Mouse (Mus musculus) forebrain, postnatal 0 days (tissue): ENCODE data around the gene Larp1. TPM values are rescaled to one million over a fixed set of nuclear protein-coding genes. Genes with fewer than 3 reads are reported as not detected.

Experiments used
- ATAC-seq: fragments of 200-750 bp; cut with Nextera tagmentation; 2 replicates; pipeline ENCODE4 v1.8.0; 2017; ENCODE audit warnings: mild to moderate bottlenecking, moderate library complexity
- DNase-seq: peaks from one replicate; pipeline ENCODE4 v3.0.0-alpha.2; 2015
- H3K27ac ChIP-seq: fragments of 300-500 bp; sonication (generic); 2 replicates; pipeline ENCODE4 v1.5.1; 2014; ENCODE audit warnings: low read depth, mild to moderate bottlenecking, antibody characterized with exemption, low read length, moderate library complexity, mixed read lengths
- H3K27me3 ChIP-seq: fragments of 300-500 bp; sonication (generic); 2 replicates; pipeline ENCODE4 v1.6.1; 2014; ENCODE audit warnings: mild to moderate bottlenecking, low read length, mixed read lengths; ENCODE audit not compliant: insufficient read depth
- H3K36me3 ChIP-seq: fragments of 300-500 bp; sonication (generic); 2 replicates; pipeline ENCODE4 v1.6.1; 2014; ENCODE audit warnings: mild to moderate bottlenecking, moderate library complexity; ENCODE audit not compliant: insufficient read depth
- H3K4me1 ChIP-seq: fragments of 300-500 bp; sonication (generic); 2 replicates; pipeline ENCODE4 v1.6.1; 2014; ENCODE audit warnings: antibody characterized with exemption; ENCODE audit not compliant: insufficient read depth
- H3K4me2 ChIP-seq: fragments of 300-500 bp; sonication (generic); 2 replicates; pipeline ENCODE4 v1.6.1; 2014; ENCODE audit warnings: low read depth, mild to moderate bottlenecking, moderate library complexity
- H3K4me3 ChIP-seq: fragments of 300-500 bp; sonication (generic); 2 replicates; pipeline ENCODE4 v1.5.1; 2014; ENCODE audit warnings: low read depth, low read length, mixed read lengths
- H3K9ac ChIP-seq: fragments of 300-500 bp; sonication (generic); 2 replicates; pipeline ENCODE4 v1.6.1; 2014; ENCODE audit warnings: mild to moderate bottlenecking
- H3K9me3 ChIP-seq: fragments of 300-500 bp; sonication (generic); 2 replicates; pipeline ENCODE4 v1.6.1; 2016; ENCODE audit warnings: low read length
- CTCF ChIP-seq: sonication (generic); IDR thresholded peaks from 2 replicates; pipeline ENCODE4 v1.5.1; 2016; ENCODE audit warnings: antibody characterized with exemption, control low read depth, low read depth
- WGBS: fragments of 180-500 bp; shearing (Covaris S2); extraction: QIAGEN DNeasy Blood & Tissue Kit; methylation state at CpG from one replicate; pipeline ENCODE4 v1.1.7; 2014; 5-methylcytosine and 5-hydroxymethylcytosine counted together
- polyA plus RNA-seq: library from polyadenylated mRNA; unstranded; fragments of >200 nt; fragmentation: Nextera tagmentation; extraction: Ambion mirVana; gene quantifications from 2 replicates; pipeline ENCODE4 v1.2.1, GENCODE M21; 2015
- total RNA-seq: library from RNA; depleted of rRNA; stranded (reverse); fragments of >200 nt; gene quantifications from 2 replicates; pipeline ENCODE4 v1.2.3, GENCODE M21; 2014; rRNA removed

Larp1 gene
- total RNA-seq (33.0 and 43.9 TPM in 2 replicates), polyA plus RNA-seq (7.6 and 13.3 TPM in 2 replicates)

DNA sequence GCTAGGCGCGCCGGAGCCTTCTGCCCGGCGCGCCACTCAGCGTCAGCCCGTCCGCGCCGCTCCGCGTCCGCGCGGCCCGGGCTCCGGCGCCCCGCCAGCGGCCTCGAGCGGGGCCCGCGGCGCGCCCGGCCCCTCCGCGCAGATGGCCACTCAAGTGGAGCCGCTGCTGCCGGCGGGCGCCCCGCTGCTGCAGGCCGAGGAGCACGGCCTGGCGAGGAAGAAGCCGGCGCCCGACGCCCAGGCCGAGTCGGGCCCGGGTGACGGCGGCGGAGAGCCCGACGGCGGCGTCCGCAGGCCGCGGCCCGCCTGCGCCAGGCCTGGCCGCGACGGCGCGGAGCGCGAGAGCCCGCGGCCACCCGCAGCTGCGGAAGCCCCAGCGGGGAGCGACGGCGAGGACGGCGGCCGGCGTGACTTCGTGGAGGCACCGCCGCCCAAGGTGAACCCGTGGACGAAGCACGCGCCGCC, at the start of gene Larp1:
TSS of gene Larp1 (plus strand) at position 14 of the 465 bp plus-strand sequence.
- no peaks in the 10 kb centered on the region for H3K27me3 ChIP-seq
- H3K27ac ChIP-seq = peak within 1 kb of the TSS; percentile 92
- H3K9ac ChIP-seq = peak within 1 kb of the TSS; percentile 81
- no peak for TF ChIP-seq CTCF
- ATAC-seq (peak; percentile 35; the same call in 1 of the 2 replicates), DNase-seq (no peak)
- H3K4me1 ChIP-seq = peaks cover 14% of the 10 kb centered on the region
- no peaks in the 10 kb centered on the region for H3K36me3 ChIP-seq
- H3K4me2 ChIP-seq = peak within 1 kb of the TSS; percentile 91
- 5% methylated on average over 62 of the region's 84 CpGs for WGBS
- no peaks in the 10 kb centered on the region for H3K9me3 ChIP-seq
- H3K4me3 ChIP-seq = peak within 1 kb of the TSS; percentile 89

DNA sequence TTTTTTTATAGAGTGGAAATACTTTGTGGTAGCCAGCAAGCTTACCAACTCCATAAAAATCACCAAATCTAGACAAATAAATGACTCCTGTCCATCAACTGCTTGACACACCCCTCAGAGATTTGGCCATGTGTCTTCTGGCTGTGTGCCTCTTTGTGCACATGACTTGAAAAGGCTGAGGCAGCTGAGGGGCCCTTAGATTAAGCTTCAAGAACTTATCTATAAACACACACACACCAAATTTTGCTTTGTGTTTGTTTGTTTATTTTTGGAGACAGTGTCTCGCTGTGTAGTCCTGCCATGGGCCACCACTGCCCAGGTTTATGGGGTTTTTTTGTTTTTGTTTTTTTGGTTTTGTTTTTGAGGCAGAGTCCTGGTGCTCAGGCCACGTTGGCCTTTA, 48.9 kb upstream of the Larp1 start:
- 84% methylated on average over 2 of the region's 2 CpGs for WGBS
- Histone ChIP-seq H3K36me3 (no peaks in the 10 kb centered on the region), H3K4me1 (0 out of 2 replicates have a peak, but pooled peaks cover 4% of the 10 kb centered on the region), H3K27ac (no peak overlapping the region), H3K27me3 (no peaks in the 10 kb centered on the region), H3K4me2 (no peak overlapping the region), H3K9me3 (no peaks in the 10 kb centered on the region), H3K4me3 (no peak overlapping the region), H3K9ac (no peak overlapping the region)
- no peak for TF ChIP-seq CTCF
- ATAC-seq (no peak), DNase-seq (no peak)

GRCm38 (mm10) chr11:57962382-57963285, 46.2 kb upstream of the Larp1 start:
- WGBS = under 1% methylated on average over 40 of the region's 40 CpGs
- Histone ChIP-seq H3K9me3 (no peaks in the 10 kb centered on the region), H3K27ac (peak overlapping the region; percentile 90), H3K36me3 (no peaks in the 10 kb centered on the region), H3K4me3 (peak overlapping the region; percentile 42), H3K9ac (peak overlapping the region; percentile 81), H3K27me3 (no peaks in the 10 kb centered on the region), H3K4me2 (peak overlapping the region; percentile 56), H3K4me1 (0 out of 2 replicates have a peak, but pooled peaks cover 4% of the 10 kb centered on the region)
- peak; percentile 97 for ATAC-seq
- 0 out of 2 replicates have a peak, but pooled peaks have one; percentile 8 for TF ChIP-seq CTCF
- DNase-seq = peak; percentile 92

- DNase-seq (no peak), ATAC-seq (no peak)
- Histone ChIP-seq H3K9ac (peak overlapping the region; percentile 81), H3K27me3 (no peaks in the 10 kb centered on the region), H3K4me1 (0 out of 2 replicates have a peak, but pooled peaks cover 4% of the 10 kb centered on the region), H3K36me3 (no peaks in the 10 kb centered on the region), H3K27ac (no peak overlapping the region; the same call in 1 of the 2 replicates), H3K4me3 (peak overlapping the region; percentile 42), H3K4me2 (peak overlapping the region; percentile 56), H3K9me3 (no peaks in the 10 kb centered on the region)
- TF ChIP-seq CTCF = no peak
- WGBS = 32% methylated on average over 9 of the region's 9 CpGs
Observed at GRCm38 (mm10) chr11:57963291-57963870, 45.5 kb upstream of the Larp1 start.

GRCm38 (mm10) chr11:57966630-57967029, 42.2 kb upstream of the Larp1 start:
- Histone ChIP-seq H3K27ac (no peak overlapping the region), H3K27me3 (no peaks in the 10 kb centered on the region), H3K9ac (no peak overlapping the region), H3K4me2 (no peak overlapping the region), H3K4me1 (0 out of 2 replicates have a peak, but pooled peaks cover 4% of the 10 kb centered on the region), H3K9me3 (no peaks in the 10 kb centered on the region), H3K36me3 (no peaks in the 10 kb centered on the region), H3K4me3 (no peak overlapping the region)
- 59% methylated on average over 7 of the region's 7 CpGs for WGBS
- no peak for TF ChIP-seq CTCF
- ATAC-seq (no peak), DNase-seq (no peak)

GRCm38 (mm10) chr11:57968301-57968700, 40.6 kb upstream of the Larp1 start:
- no peak for TF ChIP-seq CTCF
- no peaks in the 10 kb centered on the region for H3K36me3 ChIP-seq
- no peaks in the 10 kb centered on the region for H3K27me3 ChIP-seq
- H3K4me2 ChIP-seq = no peak overlapping the region
- no peaks in the 10 kb centered on the region for H3K9me3 ChIP-seq
- H3K4me1 ChIP-seq = no peaks in the 10 kb centered on the region
- H3K9ac ChIP-seq = no peak overlapping the region
- 29% methylated on average over 5 of the region's 5 CpGs for WGBS
- ATAC-seq (no peak), DNase-seq (no peak)
- no peak overlapping the region for H3K27ac ChIP-seq
- H3K4me3 ChIP-seq = no peak overlapping the region

DNA sequence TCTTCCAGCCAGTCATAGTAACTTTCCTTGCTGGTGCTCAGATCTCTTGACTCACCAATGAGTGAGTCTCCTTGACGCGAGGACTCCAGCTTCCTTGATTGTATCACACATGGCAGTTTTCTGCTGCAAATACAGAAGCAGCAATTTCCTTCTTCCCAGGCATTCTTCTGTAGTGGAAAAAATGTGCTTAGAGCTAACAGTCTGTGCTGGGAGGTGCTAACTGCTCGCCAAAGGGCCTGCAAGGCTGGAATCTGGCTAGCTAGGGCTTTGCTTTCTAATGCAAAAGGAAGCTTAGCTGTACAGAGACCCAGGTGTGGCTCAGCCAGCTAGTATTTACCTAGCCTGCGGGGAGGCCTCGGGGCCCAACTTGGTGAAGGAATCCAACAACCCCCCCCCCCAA, 38.3 kb upstream of the Larp1 start:
- H3K27me3 ChIP-seq = no peaks in the 10 kb centered on the region
- no peaks in the 10 kb centered on the region for H3K36me3 ChIP-seq
- H3K4me2 ChIP-seq = no peak overlapping the region
- H3K27ac ChIP-seq = no peak overlapping the region
- TF ChIP-seq CTCF = no peak
- no peak overlapping the region for H3K9ac ChIP-seq
- no peaks in the 10 kb centered on the region for H3K9me3 ChIP-seq
- H3K4me3 ChIP-seq = no peak overlapping the region
- no peaks in the 10 kb centered on the region for H3K4me1 ChIP-seq
- ATAC-seq (no peak), DNase-seq (no peak)
- 34% methylated on average over 5 of the region's 5 CpGs for WGBS
